Mouse (Mus musculus) large intestine, adult 2 months (tissue): ENCODE data around the gene Taf8. TPM values are rescaled to one million over a fixed set of nuclear protein-coding genes. Genes with fewer than 3 reads are reported as not detected.

Source experiments
- DNase-seq: peaks from one replicate; pipeline ENCODE4 v3.0.0-alpha.2; 2012; ENCODE audit warnings: low read depth, low spot score
- WGBS: fragments of 180-500 bp; shearing (Covaris S2); methylation state at CpG from one replicate; pipeline ENCODE4 v1.1.7; 2018; 5-methylcytosine and 5-hydroxymethylcytosine counted together
- polyA plus RNA-seq: library from polyadenylated mRNA; depleted of rRNA; stranded (reverse); fragments of >200 nt; gene quantifications from 2 replicates; pipeline ENCODE4 v1.2.3, GENCODE M21; 2012

The Taf8 gene
- polyA plus RNA-seq, 1 experiment: 15.3 TPM

DNA sequence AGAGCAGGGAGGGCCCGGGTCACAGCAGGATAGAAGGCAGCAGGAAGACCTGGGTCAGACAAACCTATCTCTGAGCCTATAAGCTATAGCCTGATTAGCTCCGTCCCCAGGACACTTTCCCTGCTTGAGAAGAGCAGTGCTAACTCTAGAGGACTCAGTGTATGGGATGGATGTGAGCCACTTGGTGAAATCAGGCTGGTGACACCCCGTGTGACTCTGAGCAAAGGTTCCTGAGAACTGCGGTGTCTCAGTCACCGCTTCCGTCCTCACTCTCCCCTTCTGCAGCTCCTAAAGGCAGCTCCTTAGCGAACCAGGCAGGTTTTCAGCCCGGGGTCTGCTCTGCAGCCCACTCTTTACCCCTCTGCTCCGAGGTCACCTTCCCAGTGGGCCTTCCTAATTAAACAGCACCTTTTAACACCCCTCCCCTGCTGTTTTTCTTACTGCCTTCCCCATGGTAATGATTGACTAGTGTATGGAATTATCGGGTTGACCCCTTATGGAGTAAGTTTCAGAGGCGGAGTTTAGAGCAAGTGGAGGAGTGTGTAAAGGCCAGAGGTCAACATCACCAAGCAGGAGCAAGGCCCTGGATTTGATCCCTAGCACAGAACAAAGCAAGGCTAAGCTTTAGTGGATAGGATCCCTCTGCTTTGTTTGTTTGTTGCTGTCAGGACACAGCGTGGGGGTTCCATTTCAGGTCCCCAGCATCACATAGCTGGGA lies 37.7 kb downstream of the Taf8 start:
- no peak for DNase-seq
- WGBS: 46% methylated on average over 12 of the region's 12 CpGs

DNA sequence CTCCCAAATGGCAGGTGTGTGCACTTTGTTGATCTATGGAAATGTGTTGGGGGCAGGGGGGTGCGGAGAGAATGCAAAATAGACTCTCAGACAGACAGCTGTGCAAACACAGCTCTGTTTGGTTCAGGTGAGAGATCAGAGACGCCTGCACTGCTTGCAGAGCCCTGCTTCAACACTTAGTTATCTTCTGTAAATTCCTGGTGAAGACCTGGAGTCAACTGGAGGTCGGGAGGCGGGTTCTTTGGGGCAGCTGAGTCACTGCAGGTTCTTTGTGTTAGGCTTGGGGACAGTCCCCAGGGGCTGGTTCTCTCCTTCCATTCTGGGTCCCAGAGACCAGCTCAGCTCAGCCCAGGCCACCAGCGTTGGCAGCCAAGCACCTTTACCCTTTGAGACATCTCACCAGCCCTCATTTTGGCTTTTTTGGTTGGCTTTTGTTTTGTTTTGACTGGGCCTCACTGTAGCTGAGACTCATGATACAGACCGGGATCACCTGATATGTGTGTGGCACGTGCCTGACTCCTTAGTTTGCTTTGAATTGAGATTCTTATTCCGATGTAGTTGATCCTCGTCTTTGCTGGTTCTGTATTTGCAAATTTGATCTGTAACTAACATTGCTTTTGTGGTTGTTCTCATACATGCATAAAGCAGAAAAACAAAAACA lies 39.2 kb downstream of the Taf8 start:
- no peak for DNase-seq
- WGBS: 34% methylated on average over 9 of the region's 9 CpGs

DNA sequence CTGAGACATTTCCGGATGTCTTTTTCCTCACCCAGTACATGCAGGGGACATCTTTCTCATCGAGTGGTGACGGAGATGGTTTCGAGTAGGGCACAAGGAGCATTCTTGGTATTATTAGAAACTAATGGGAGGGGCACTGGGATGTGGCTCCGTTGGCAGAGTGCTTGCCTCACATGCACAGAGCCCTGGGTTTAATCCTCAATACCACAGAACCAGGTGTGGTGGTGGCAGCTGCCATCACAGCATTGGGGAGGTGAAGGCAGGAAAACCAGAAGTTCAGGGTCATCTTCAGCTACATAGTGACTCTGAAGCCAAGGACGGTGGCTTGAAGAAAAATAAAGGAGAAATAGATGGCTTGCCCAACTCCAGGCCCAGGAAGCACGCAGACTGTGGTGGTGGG lies 39.9 kb downstream of the Taf8 start:
- no peak for DNase-seq
- WGBS: 45% methylated on average over 7 of the region's 7 CpGs

DNA sequence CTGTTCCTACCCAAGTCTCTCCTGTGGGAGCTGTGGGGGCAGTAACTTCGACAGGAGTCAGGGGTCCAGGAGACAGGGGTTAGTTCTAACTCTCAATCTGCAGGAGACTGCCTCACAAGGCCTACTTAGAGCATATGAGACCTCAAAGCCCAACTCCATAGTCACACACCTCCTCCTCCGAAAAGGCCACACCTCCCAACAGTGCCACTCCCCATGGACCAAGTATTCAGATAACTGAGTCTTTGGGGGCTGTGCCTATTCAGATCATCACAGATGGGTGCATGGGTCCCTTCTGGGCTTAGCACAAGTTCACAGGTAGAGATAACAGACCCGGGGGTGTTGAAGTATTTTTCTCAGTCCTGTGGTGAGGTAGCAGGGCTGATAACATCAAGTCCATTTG lies 40.4 kb downstream of the Taf8 start:
- WGBS: 51% methylated on average over 3 of the region's 3 CpGs

DNA sequence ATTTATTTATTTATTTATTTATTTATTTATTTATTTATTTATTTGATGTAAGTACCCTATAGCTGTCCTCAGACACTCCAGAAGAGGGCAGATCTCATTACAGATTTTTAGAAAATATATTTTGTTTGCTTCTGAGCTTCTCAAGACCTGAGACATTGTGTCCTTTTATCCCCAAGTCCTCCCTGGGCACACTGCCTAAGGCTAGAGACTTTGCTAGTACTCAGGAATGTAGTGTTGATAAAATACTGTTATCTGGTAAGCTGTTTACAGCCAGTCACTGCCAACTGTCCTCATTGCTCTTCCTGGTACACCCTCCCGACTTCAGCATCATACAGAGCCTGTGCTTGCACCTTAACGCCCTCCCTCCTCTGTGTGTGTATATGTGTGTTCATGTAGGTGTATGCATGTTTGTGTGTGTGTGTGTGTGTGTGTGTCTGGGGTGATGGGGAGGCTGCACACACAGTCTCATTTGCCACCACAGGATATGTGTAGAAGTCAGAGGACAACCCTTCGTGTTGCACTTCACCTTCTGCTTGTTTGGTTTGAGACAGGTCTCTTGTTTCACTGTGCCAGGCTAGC lies 42.7 kb downstream of the Taf8 start:
- 32% methylated on average over 3 of the region's 3 CpGs for WGBS
- DNase-seq: no peak

More for the DNA sequence above, 40.4 kb downstream of the Taf8 start:
- DNase-seq: no peak

DNA sequence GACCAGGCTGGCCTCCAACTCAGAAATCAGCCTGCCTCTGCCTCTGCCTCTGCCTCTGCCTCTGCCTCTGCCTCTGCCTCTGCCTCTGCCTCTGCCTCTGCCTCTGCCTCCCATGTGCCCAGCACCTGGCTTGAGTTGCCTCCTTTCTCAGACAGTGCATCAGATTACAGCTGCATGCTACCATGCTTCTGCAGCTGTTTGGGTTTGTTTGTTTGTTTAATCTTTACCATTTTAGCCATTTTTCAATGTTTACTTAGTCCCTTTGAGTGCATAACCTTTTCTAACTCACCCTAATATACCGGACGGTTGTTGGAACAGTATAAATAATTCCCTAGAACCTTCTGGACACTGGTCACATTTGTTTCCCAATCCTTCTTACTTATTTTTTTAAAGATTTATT lies 43.2 kb downstream of the Taf8 start:
- whole genome bisulfite sequencing: 88% methylated on average over 2 of the region's 2 CpGs
- DNase-seq: no peak

DNA sequence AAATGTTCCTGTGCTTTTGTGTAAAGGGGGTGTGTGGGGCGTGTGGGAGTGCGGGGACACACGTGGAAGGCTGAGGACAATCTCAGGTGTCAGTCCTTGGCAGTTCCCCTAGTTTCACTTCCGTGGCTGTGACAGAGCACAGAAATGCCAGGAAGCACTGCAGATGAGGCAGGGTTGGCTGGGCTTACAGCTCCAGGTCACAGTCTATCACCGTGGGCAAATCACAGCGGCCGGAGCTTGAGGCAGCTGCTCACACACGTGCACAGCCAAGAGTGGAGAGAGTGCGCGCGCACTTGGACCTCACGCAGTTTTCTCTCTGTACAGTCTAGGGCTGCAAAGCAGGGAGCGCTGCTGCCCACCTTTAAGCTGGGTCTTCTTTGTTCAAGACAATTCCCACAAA lies 43.8 kb downstream of the Taf8 start:
- 66% methylated on average over 13 of the region's 13 CpGs for WGBS
- DNase-seq: no peak

DNA sequence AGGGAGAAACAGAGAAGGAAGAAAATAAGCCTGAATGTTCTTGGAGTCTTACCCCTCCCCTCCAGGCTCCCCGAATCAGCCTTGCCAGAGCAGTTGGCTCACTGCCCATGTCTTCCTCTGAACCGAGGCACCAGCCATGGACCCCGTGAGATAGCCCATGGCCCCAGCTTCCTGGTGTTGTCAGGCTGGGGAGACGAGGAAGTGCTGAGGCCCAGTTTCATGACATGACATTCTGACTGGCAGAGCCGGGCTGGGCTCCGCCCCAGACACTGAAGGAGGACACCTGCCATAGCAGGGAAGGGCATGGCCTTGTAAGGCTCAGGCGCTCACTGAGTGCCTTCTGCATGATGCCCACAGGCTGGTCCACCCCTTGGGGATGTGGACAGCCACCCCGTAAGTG lies 47.4 kb downstream of the Taf8 start:
- 15% methylated on average over 8 of the region's 8 CpGs for WGBS
- no peak for DNase-seq

DNA sequence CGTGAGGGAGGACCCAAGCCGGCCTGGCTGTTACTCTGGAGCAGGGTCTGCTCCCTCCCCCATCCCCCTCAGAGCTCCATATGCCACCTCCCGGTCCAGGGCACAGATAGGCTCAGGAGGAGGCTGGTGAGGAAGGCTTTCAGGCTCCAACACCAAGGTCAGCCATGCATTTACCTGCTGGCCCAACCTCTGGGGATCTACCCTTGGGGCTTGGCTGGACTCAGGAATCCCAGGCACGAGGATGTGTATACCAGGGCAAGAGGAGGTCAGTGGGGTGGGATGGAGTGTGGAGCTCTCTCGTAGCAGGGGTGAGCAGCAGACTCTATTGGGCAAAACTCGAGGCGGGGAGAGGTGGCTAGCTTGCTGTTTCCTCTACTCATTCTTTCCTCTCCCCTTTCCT lies 49.2 kb downstream of the Taf8 start:
- WGBS: 73% methylated on average over 7 of the region's 7 CpGs
- DNase-seq: no peak

DNA sequence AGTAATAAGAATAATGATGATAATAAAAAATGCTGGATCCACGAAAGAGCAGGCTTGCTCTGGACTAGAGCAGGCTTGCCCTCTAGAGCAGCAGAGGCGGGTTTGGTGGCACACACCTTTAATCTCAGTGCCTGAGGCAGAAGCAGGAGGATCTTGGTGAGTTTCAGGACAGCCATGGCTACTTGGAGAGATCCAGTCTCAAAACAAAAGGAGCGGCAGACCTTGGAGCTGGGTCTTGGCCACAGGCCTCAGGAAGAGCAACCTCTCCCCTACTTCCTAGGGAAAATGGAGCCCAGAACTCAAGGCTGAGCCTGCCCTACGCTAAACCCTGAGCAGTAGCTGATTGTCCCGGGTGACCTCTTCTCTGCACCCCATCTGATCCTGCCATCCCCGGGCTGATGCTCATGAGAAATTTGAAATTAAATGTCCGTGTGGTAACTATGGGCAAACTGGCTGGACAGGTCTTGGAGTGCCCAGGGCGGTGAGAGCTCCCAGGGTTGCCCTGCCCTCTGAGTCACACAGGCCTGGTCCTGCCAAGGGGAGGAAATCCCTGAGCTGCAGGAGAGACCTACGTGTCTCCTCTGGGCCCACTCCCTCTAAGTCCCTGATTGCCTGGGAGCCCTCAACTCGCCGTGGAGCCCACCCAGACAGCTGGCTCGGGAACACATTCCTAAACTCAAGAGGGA lies 51.1 kb downstream of the Taf8 start:
- DNase-seq: peak; percentile 80
- 43% methylated on average over 12 of the region's 12 CpGs for WGBS

DNA sequence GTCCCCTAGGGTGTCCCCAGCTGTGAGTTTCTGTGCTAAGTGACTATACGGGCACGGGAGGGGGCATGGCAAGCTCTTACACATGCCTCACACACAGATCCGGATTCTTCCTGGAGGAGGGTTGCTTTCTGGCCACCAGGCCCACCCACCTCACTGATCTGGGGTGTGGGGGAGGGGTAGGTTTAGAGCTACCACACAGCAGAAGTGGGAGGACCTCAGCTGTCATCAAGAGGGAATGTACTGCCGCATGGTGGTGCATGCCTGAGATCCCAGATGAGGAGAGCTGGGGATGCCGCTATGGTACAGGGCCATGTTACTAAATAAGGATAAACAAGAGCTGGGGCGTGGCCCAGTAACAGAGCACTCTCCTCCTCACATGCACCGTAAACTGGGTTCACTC lies 51.9 kb downstream of the Taf8 start:
- DNase-seq: no peak
- 50% methylated on average over 7 of the region's 7 CpGs for WGBS

DNA sequence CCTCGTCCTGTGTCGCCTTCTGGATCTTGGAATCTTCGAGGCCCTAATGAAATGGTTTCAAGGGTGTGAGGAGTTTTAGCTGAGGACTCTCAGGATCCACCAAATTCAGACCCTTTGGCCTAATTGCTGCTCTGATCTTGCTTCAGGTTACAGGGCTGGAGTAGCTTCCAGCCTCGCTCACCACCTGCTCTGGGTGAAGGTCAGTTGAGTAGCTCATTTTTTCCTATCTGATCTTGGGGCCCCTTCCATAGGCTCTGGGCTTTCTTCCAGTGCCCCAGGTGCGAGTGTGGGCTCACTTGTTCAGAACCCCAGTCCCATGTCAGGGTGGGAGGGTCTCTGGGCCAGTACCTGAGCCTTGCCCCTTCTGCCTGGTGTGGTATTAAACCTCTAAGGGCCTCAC lies 52.7 kb downstream of the Taf8 start:
- WGBS: 40% methylated on average over 5 of the region's 5 CpGs
- no peak for DNase-seq

DNA sequence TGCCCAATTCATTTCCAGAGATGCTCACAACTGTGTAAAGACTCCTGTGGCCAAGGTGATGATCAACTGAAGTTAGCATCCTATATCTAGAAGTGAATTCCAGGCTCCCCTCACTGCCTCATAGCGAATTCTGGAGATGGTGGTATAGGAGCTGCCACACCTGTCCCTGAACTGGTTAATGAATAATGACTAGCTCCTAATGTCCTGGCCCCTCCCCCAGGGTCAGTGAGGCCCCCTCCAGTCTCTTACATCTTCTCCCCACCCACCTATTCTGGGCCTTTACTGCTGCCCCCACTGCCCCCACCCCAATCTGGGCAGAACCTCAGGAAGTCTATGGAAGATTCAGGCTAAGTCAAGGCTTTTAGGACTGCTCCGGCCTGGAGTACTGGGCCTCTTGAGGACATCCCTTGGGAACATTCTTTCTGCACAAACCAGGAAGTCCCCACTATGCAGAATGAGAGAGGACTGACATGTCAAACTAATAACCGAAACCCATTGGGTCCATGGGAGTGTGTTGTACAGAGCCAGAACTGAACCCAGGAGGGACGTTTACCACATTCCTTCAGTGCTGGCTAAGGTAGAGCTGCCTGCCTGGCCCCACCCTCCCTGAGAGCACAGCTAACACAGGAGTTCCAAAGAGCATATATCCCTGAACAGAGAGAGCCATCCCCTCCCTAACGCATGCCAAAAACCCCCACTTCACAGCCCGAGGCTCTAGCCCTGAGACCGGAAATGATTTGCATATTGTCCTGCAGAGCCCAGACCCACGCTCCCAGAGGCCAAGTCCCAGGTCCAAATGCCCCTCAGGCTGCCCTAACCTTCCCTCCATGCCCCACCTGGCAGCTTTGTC lies 53.3 kb downstream of the Taf8 start:
- whole genome bisulfite sequencing: 22% methylated on average over 8 of the region's 8 CpGs
- no peak for DNase-seq

DNA sequence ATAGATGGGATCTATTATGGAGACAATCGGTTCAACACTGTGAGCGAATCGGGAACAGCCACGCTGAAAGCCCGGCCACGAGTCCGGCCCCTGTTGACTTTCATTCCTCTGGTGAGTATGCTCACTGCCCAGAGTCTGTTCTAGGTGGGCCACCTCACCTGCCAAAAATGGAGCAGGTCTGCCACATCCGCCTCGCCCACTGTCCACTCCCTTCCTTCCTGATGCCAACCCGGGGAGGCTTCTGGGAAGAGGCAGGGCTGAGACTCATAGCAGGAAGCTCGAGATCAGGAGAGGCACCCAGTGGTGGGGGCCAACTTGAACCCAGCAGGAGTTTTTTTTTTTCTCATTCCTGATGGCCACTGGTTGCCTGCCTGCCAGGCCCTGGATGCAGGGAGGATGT lies 55.5 kb downstream of the Taf8 start:
- 76% methylated on average over 11 of the region's 11 CpGs for WGBS

DNA sequence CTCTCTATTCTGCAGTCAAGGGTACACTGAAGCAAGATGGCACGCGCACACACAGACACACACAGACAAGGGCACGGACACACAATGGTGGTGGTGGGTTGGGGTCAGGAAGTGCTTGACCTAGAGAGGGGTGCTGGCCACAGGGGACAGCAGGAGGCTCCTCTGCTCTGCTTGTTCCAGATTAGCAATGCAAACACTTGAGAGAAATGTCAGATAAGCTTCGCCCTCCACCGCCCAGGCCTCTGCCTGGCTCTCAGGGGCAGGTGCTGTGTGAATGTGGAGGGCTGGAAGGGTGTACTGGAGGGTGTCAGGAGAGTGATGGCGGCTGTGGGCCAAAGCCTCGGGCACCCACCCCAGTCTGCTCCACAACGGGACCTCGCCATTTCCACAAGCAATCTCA lies 56.1 kb downstream of the Taf8 start:
- DNase-seq: no peak
- 84% methylated on average over 9 of the region's 9 CpGs for WGBS

More for the DNA sequence above, 55.5 kb downstream of the Taf8 start:
- DNase-seq: no peak

DNA sequence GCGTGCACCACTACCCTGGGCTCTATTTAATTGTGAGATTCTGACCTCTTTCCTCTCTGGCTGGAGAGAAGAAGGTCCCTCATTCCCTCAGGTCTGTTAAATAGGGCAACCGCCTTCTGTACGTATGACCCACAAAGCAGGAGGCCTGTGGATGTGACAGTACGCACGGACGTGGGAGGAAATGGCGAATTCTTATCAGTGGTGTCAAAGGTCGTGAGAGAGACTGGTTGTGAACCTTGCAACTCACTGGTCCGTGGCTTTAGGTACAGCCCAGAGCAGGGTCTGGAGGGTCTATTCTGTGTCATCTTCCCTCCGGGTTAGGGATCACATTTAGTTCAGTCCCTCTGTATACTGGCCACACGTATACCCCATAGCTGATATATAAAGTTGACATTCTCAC lies 56.6 kb downstream of the Taf8 start:
- DNase-seq: no peak
- WGBS: 55% methylated on average over 11 of the region's 11 CpGs

DNA sequence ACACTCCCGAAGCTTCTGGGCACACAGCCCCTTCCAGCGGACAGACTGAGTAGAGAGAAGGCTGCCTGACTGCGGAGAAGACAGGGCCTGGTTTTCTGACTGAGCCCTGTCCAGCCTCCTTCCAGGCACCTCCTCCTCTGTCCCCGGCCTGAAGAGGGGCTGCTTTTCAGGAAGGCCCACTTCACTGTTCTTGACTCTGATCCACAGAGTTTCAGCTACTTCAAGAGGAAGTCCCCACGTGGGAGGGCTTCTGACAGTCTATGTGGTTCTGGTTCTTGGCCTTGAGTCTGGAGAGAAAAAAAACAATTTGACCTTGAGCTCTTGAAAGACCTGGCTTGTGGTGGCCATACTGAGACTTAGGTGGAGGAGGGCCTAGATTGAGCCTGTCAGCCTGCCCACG lies 58.0 kb downstream of the Taf8 start:
- DNase-seq: no peak
- WGBS: 64% methylated on average over 6 of the region's 6 CpGs

DNA sequence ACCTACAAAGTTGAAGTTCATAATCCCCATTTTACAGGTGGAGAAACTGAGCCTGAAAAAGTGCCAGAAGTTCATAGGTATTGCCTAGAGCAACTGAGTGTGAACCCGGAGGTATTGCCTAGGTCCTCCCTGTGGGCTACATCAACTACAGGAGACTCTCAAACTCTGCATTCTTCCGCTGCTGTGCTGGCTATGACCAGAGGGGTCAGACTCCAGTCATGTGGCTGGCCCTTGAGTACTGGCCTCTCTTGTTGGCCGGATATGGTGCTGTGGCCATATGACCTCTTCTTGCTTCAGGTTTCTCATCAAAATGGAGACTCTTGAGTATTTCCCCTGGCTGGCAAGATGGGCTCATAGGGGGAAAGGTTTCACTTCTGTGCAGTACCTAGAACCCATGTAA lies 59.8 kb downstream of the Taf8 start:
- no peak for DNase-seq
- WGBS: 85% methylated on average over 3 of the region's 3 CpGs

DNA sequence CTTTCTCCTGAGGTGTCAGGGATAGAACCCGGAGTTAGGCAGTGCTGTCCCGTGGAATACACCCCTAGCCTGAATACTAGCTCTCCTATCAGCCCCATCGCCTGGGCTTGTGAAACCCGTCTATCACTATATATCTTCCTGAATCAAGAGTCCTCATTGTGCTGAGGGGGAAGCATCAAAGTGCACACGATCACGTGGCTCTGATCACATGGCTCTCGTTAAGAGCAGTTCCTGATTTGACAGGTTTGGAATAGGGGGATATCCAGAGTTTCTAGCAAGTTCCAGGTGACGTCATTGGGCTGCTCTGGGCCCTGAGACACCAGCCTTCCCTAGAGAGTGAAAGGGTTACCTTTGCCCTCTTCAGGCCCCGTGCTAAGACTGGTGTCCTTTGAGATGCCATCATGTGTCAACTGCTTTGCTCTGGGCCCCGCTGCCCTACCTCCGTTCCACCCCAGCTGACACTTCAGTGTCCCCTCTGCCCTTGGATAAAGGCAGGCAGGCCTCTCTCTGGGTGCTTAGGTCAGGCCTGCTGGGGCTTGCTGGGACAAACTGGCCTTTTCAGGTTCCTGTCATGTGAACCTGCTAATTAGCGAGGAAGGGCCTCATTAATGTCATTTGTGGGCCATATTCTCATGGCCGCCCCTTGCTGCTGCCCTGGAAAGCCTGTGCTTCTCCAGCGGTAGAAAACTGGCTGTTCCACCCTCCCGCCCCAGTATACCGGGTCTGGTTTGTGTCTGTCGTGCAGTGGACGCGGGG lies 60.6 kb downstream of the Taf8 start:
- WGBS: 66% methylated on average over 19 of the region's 19 CpGs
- no peak for DNase-seq
